ENCODE assay signal across 10 mouse cellular contexts in genomic region chr10:109765650-109766049, GRCm38 (mm10).
DNase-seq lines count a peak whose midpoint lies in the region; ATAC-seq lines count a peak whose summit lies in the region.
"Had no signal": no experiment of that assay in that cellular context is flagged by ENCODE, and none has a peak within 500 bp of the region (broad histone marks: within the 10 kb centered on the region; RNA-seq: fewer than 3 reads in every experiment).

No protein-coding gene starts in this region.

- H3K27ac ChIP-seq in kidney, embryonic 16.5 days (ENCODE audit: low read length), result no peak overlapping the region
- H3K27ac ChIP-seq: lung, embryonic 15.5 days had no signal

- no peak overlapping the region for H3K9ac ChIP-seq in kidney, embryonic 16.5 days (replicated peaks; ENCODE audit: low read length)
- H3K9ac ChIP-seq: lung, embryonic 15.5 days had no signal

- WGBS in kidney, embryonic 16.5 days, result 3% methylated on average over 2 of the region's 2 CpGs

- no peak overlapping the region for H3K4me3 ChIP-seq in kidney, embryonic 16.5 days (ENCODE audit: low read length)
- H3K4me3 ChIP-seq: erythroblast, embryonic 14.5 days; lung, embryonic 15.5 days had no signal

- H3K36me3 ChIP-seq in kidney, embryonic 16.5 days (ENCODE audit: insufficient read depth, low read length), result no peaks in the 10 kb centered on the region
- H3K36me3 ChIP-seq: lung, embryonic 15.5 days had no signal

- no peak for ATAC-seq in kidney, embryonic 16.5 days (ENCODE audit: low FRiP score, low TSS enrichment)
- no peak for ATAC-seq in granulocyte monocyte progenitor cell, adult 5-6 weeks (replicated peaks; ENCODE audit: poor library complexity, severe bottlenecking)

- H3K27me3 ChIP-seq in kidney, embryonic 16.5 days (ENCODE audit: insufficient read depth, low read length), result no peaks in the 10 kb centered on the region
- H3K27me3 ChIP-seq: lung, embryonic 15.5 days had no signal

- H3K9me3 ChIP-seq in kidney, embryonic 16.5 days (ENCODE audit: low read length), result no peaks in the 10 kb centered on the region
- H3K9me3 ChIP-seq: lung, embryonic 15.5 days had no signal

- H3K4me1 ChIP-seq in kidney, embryonic 16.5 days (ENCODE audit: insufficient read depth, low read length), result no peaks in the 10 kb centered on the region
- H3K4me1 ChIP-seq: lung, embryonic 15.5 days had no signal

- no peak overlapping the region for H3K4me2 ChIP-seq in kidney, embryonic 16.5 days (replicated peaks; ENCODE audit: low read depth, low read length)
- H3K4me2 ChIP-seq: lung, embryonic 15.5 days had no signal

- peak; percentile 46 for DNase-seq in kidney, adult 18-20 months
- DNase-seq in NIH3T3 (ENCODE audit: low read depth), result peak; percentile 89
- peak; percentile 15 for DNase-seq in c-Kit-positive CD71-positive TER-119-negative erythroid progenitor cells, embryonic 14.5 days (ENCODE audit: low read depth)
- DNase-seq in heart, postnatal 4 days, result peak; percentile 64
- peak; percentile 49 to 55 for DNase-seq in left cerebral cortex, postnatal 36 days (ENCODE audit: low spot score in 2 of 2)
- DNase-seq in right cerebral cortex, postnatal 4 days, result peak; percentile 83

- intact Hi-C loops in left cerebral cortex, postnatal 36 days (cut with DNase I), result loop anchor here (1.0 to 2.0 kb wide), 2 partner anchors 95 to 99 kb away; no protein-coding TSS in a partner anchor

Comparison
In these comparisons a context has a peak if more than half of its experiments do, and no peak if none do; other contexts are left out.
1. DNase-seq: peak in every context shown above with its lines; median percentile 89 in NIH3T3; 83 in right cerebral cortex, postnatal 4 days; 64 in heart, postnatal 4 days; 52 in left cerebral cortex, postnatal 36 days; 46 in kidney, adult 18-20 months; 15 in c-Kit-positive CD71-positive TER-119-negative erythroid progenitor cells, embryonic 14.5 days.